Mouse (Mus musculus) forebrain, embryonic 12.5 days (tissue): ENCODE results near the gene Cebpe. TPM values are rescaled to one million over a fixed set of nuclear protein-coding genes. Genes with fewer than 3 reads are reported as not detected.
A peak's percentile ranks its signal among the peaks of the same experiment; 100 is the strongest.

ENCODE experiments used
- ATAC-seq: fragments of 200-750 bp; cut with Nextera tagmentation; 2 replicates; pipeline ENCODE4 v1.8.0; 2017; ENCODE audit warnings: moderate TSS enrichment; ENCODE audit not compliant: low FRiP score
- H3K27ac ChIP-seq: fragments of 300-500 bp; sonication (generic); 2 replicates; pipeline ENCODE4 v1.5.1; 2016; ENCODE audit warnings: mild to moderate bottlenecking
- H3K27me3 ChIP-seq: fragments of 300-500 bp; sonication (generic); 2 replicates; pipeline ENCODE4 v1.6.1; 2016; ENCODE audit warnings: mild to moderate bottlenecking
- H3K36me3 ChIP-seq: fragments of 300-500 bp; sonication (generic); replicated peaks from 2 replicates; pipeline ENCODE4 v1.6.1; 2016; ENCODE audit warnings: mild to moderate bottlenecking
- H3K4me1 ChIP-seq: fragments of 300-500 bp; sonication (generic); 2 replicates; pipeline ENCODE4 v1.6.1; 2016
- H3K4me2 ChIP-seq: fragments of 300-500 bp; sonication (generic); 2 replicates; pipeline ENCODE4 v1.6.1; 2016; ENCODE audit warnings: mild to moderate bottlenecking, moderate library complexity
- H3K4me3 ChIP-seq: fragments of 300-500 bp; sonication (generic); replicated peaks from 2 replicates; pipeline ENCODE4 v1.5.1; 2016; ENCODE audit warnings: mild to moderate bottlenecking
- H3K9ac ChIP-seq: fragments of 300-500 bp; sonication (generic); 2 replicates; pipeline ENCODE4 v1.6.1; 2016; ENCODE audit warnings: mild to moderate bottlenecking
- H3K9me3 ChIP-seq: fragments of 300-500 bp; sonication (generic); 2 replicates; pipeline ENCODE4 v1.6.1; 2016
- WGBS: fragments of 180-500 bp; shearing (Covaris S2); methylation state at CpG from one replicate; pipeline ENCODE4 v1.1.7; 2016; 5-methylcytosine and 5-hydroxymethylcytosine counted together
- polyA plus RNA-seq: library from polyadenylated mRNA; unstranded; fragments of >200 nt; fragmentation: Nextera tagmentation; extraction: Ambion mirVana; gene quantifications from 2 replicates; pipeline ENCODE4 v1.2.1, GENCODE M21; 2016

The Cebpe gene
- polyA plus RNA-seq, 1 experiment from 2014 or later: not detected

- peaks cover 16% of the 10 kb centered on the region; the same call in 1 of the 2 replicates for H3K4me1 ChIP-seq
- no peaks in the 10 kb centered on the region for H3K36me3 ChIP-seq
- no peak overlapping the region for H3K9ac ChIP-seq
- peaks cover 4% of the 10 kb centered on the region; the same call in 1 of the 2 replicates for H3K27me3 ChIP-seq
- H3K4me2 ChIP-seq: no peak overlapping the region
- no peak overlapping the region for H3K4me3 ChIP-seq
- H3K9me3 ChIP-seq: no peaks in the 10 kb centered on the region
- no peak for ATAC-seq
- WGBS: 57% methylated on average over 10 of the region's 10 CpGs
- no peak overlapping the region for H3K27ac ChIP-seq
Observed at GRCm38 (mm10) chr14:54737634-54738033, 25.7 kb upstream of the Cebpe start.

GRCm38 (mm10) chr14:54736555-54737552 lies 24.9 kb upstream of the Cebpe start:
- H3K4me2 ChIP-seq: no peak overlapping the region
- no peaks in the 10 kb centered on the region for H3K9me3 ChIP-seq
- 52% methylated on average over 14 of the region's 14 CpGs for WGBS
- no peaks in the 10 kb centered on the region for H3K36me3 ChIP-seq
- peaks cover 4% of the 10 kb centered on the region; the same call in 1 of the 2 replicates for H3K27me3 ChIP-seq
- no peak overlapping the region for H3K27ac ChIP-seq
- no peak overlapping the region for H3K4me3 ChIP-seq
- H3K9ac ChIP-seq: no peak overlapping the region
- ATAC-seq: 0 out of 2 replicates have a peak, but pooled peaks have one; percentile 57
- H3K4me1 ChIP-seq: peaks cover 16% of the 10 kb centered on the region; the same call in 1 of the 2 replicates

DNA sequence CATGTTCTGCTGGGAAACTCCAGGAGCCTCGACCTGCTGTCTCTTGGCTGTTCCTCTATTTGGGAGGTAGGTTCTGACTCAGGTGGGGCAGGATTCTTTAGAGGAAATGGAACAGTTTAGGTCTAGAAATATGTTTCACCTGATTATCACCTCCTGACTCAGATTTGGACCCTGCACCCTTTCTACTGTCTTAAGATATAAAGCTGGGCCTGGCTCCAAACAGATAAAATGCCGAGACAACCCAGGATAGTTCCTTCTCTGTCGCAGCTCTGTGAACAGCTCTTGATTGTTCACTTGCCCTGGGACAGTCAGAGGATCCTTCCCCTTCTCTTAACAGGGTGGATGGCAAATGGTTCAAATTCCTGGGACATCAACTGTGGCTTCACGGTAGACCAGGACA lies 23.2 kb upstream of the Cebpe start:
- H3K36me3 ChIP-seq: no peaks in the 10 kb centered on the region
- H3K4me3 ChIP-seq: no peak overlapping the region
- 84% methylated on average over 4 of the region's 4 CpGs for WGBS
- H3K27me3 ChIP-seq: peaks cover 4% of the 10 kb centered on the region; the same call in 1 of the 2 replicates
- no peak overlapping the region for H3K4me2 ChIP-seq
- no peak overlapping the region for H3K9ac ChIP-seq
- H3K27ac ChIP-seq: no peak overlapping the region
- H3K4me1 ChIP-seq: peaks cover 16% of the 10 kb centered on the region; the same call in 1 of the 2 replicates
- no peak for ATAC-seq
- H3K9me3 ChIP-seq: no peaks in the 10 kb centered on the region

- Histone ChIP-seq H3K4me1 (peaks cover 16% of the 10 kb centered on the region; the same call in 1 of the 2 replicates), H3K9ac (no peak overlapping the region), H3K4me3 (no peak overlapping the region), H3K27ac (no peak overlapping the region), H3K36me3 (no peaks in the 10 kb centered on the region), H3K4me2 (no peak overlapping the region), H3K27me3 (peaks cover 4% of the 10 kb centered on the region; the same call in 1 of the 2 replicates), H3K9me3 (no peaks in the 10 kb centered on the region)
- ATAC-seq: no peak
- 82% methylated on average over 4 of the region's 4 CpGs for WGBS
Observed at GRCm38 (mm10) chr14:54734004-54734403, 22.0 kb upstream of the Cebpe start.

DNA sequence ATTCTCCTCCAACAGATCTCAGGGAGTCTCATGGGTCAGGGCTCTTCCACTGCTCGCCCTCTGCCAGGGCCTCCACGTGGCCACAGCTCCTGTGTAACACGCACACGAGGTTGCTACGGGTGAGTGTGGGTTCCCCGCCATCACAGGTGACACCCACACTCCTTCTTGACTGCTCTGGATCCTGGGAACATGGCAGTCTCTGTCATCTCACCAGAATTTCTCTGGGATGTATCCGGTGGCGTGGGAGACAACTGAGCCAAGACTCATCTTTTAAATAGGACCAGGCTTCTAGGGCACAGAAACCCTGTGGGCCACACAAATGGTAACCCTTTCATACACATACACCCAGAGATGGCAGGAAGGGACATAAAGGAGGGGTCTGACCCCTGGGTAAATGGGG lies 20.2 kb upstream of the Cebpe start:
- Histone ChIP-seq H3K27me3 (no peaks in the 10 kb centered on the region), H3K9me3 (no peaks in the 10 kb centered on the region), H3K4me3 (no peak overlapping the region), H3K4me2 (no peak overlapping the region), H3K27ac (no peak overlapping the region), H3K4me1 (peaks cover 12% of the 10 kb centered on the region; the same call in 1 of the 2 replicates), H3K36me3 (no peaks in the 10 kb centered on the region), H3K9ac (no peak overlapping the region)
- 87% methylated on average over 8 of the region's 8 CpGs for WGBS
- no peak for ATAC-seq

GRCm38 (mm10) chr14:54730305-54730704 lies 18.3 kb upstream of the Cebpe start:
- H3K27ac ChIP-seq: no peak overlapping the region
- H3K36me3 ChIP-seq: no peaks in the 10 kb centered on the region
- H3K9me3 ChIP-seq: no peaks in the 10 kb centered on the region
- H3K4me1 ChIP-seq: 0 out of 2 replicates have a peak, but pooled peaks cover 3% of the 10 kb centered on the region
- no peak for ATAC-seq
- no peak overlapping the region for H3K4me3 ChIP-seq
- H3K4me2 ChIP-seq: no peak overlapping the region
- H3K27me3 ChIP-seq: no peaks in the 10 kb centered on the region
- 87% methylated on average over 6 of the region's 6 CpGs for WGBS
- no peak overlapping the region for H3K9ac ChIP-seq

DNA sequence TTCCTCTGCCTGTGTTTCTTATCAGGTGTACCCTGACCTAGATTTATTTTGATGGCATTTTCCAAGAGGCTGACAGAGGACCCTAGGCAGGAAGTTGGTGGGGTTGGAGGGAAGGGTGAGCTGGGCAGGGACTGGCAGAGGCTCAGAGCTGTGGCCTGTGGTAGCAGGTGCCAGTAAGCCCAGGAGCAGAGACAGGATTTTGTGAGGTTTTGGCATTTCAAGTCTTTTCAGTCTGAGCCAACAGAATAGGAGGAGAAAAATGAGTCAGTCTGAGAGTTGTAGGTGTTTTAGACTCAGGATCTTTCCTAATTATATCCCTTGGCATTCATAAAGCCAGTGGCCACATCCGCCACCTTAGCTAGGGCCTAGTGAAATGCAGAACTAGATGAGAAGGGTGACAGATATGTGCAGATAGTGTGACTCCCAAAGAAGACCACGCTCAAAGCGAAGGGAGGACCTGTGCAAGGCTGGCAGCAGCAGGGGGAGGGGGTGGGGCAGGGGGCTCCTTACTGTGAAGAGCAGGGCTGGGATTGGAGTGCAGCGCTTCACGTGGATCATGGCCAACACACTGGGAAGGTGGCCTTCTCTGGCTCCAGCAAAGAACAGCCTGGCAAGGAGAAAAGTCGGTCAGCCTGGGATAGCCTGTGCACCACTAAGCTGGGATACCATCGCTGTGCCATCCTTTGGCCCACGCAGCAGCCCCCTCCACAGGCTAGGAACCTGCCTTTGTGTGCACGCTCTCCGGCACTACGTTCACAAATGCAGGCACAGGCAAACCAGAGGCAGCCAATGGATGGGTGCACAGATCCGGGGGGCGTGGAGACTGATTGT lies 17.1 kb upstream of the Cebpe start:
- Histone ChIP-seq H3K36me3 (no peaks in the 10 kb centered on the region), H3K4me3 (no peak overlapping the region), H3K9me3 (no peaks in the 10 kb centered on the region), H3K4me1 (0 out of 2 replicates have a peak, but pooled peaks cover 3% of the 10 kb centered on the region), H3K27me3 (no peaks in the 10 kb centered on the region), H3K9ac (no peak overlapping the region), H3K27ac (no peak overlapping the region), H3K4me2 (no peak overlapping the region)
- 63% methylated on average over 13 of the region's 13 CpGs for WGBS
- ATAC-seq: no peak

GRCm38 (mm10) chr14:54727565-54727964 lies 15.6 kb upstream of the Cebpe start:
- WGBS: 79% methylated on average over 5 of the region's 5 CpGs
- no peak for ATAC-seq

DNA sequence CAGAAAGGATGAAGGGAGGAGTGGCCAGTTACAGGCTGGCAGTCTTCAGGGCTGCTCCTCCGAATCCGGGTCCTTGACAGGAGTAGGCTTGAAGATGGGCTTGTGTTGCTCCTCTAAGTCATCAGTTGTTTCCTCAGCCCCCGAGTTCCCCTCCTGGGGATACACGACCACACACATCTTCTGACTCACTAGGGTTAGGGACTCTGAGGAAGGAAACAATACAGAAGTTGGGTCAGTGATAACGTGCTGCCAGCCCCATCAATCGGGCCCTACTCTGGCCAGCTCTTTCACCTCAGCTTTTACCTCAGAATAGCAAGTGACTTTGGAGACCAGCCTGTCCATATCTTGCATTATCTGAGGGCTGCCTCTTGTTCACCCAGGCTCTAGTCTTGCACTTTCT lies 12.1 kb upstream of the Cebpe start:
- no peaks in the 10 kb centered on the region for H3K4me1 ChIP-seq
- no peak overlapping the region for H3K4me2 ChIP-seq
- no peak overlapping the region for H3K9ac ChIP-seq
- H3K4me3 ChIP-seq: no peak overlapping the region
- no peaks in the 10 kb centered on the region for H3K9me3 ChIP-seq
- no peak overlapping the region for H3K27ac ChIP-seq
- ATAC-seq: no peak
- WGBS: 80% methylated on average over 6 of the region's 6 CpGs
- no peaks in the 10 kb centered on the region for H3K36me3 ChIP-seq
- no peaks in the 10 kb centered on the region for H3K27me3 ChIP-seq

More at GRCm38 (mm10) chr14:54727565-54727964, 15.6 kb upstream of the Cebpe start:
- Histone ChIP-seq H3K36me3 (no peaks in the 10 kb centered on the region), H3K9me3 (no peaks in the 10 kb centered on the region), H3K27ac (no peak overlapping the region), H3K4me1 (no peaks in the 10 kb centered on the region), H3K9ac (no peak overlapping the region), H3K27me3 (no peaks in the 10 kb centered on the region), H3K4me2 (no peak overlapping the region), H3K4me3 (no peak overlapping the region)

DNA sequence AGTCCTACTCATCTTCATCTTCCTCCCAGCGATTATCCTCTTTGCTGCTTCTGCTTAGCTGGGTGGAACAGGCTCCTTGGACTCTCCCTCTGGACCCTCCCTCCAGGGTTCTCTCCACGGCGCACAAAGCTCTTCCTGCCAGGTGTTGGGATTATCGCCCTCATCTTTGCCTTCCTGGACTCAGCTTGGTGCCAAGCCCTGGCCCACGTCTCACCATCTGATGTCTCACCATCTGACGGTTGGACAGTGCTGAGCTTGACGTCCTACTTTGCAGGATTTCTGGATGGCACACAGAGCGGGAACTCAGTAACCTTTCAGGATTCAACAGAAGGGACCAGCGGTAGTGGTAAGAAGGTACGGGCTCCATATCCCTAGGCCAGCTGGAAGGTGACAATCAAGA lies 9.7 kb upstream of the Cebpe start:
- no peaks in the 10 kb centered on the region for H3K27me3 ChIP-seq
- no peak overlapping the region for H3K27ac ChIP-seq
- H3K4me2 ChIP-seq: no peak overlapping the region
- H3K9me3 ChIP-seq: no peaks in the 10 kb centered on the region
- no peak overlapping the region for H3K4me3 ChIP-seq
- no peaks in the 10 kb centered on the region for H3K4me1 ChIP-seq
- 83% methylated on average over 10 of the region's 10 CpGs for WGBS
- no peak for ATAC-seq
- H3K9ac ChIP-seq: no peak overlapping the region
- H3K36me3 ChIP-seq: no peaks in the 10 kb centered on the region

- Histone ChIP-seq H3K9ac (no peak overlapping the region), H3K4me3 (no peak overlapping the region), H3K4me2 (no peak overlapping the region), H3K36me3 (no peaks in the 10 kb centered on the region), H3K4me1 (no peaks in the 10 kb centered on the region), H3K9me3 (no peaks in the 10 kb centered on the region), H3K27me3 (no peaks in the 10 kb centered on the region), H3K27ac (no peak overlapping the region)
- 82% methylated on average over 7 of the region's 7 CpGs for WGBS
- ATAC-seq: no peak
Observed at GRCm38 (mm10) chr14:54720654-54721350, 8.8 kb upstream of the Cebpe start.
